Mouse (Mus musculus) splenic B cell, adult 2 months (primary cell): ENCODE results near the gene 3110082I17Rik.

Experiments used
- DNase-seq: peaks from one replicate; pipeline ENCODE4 v3.0.0-alpha.2; 2011; ENCODE audit warnings: low read depth, low spot score
- H3K27me3 ChIP-seq: 2 replicates; pipeline ENCODE4 v1.6.1; 2012; ENCODE audit warnings: mild to moderate bottlenecking, low read length, moderate library complexity, mixed read lengths; ENCODE audit not compliant: control insufficient read depth, poor library complexity, insufficient read depth, severe bottlenecking
- H3K36me3 ChIP-seq: 2 replicates; pipeline ENCODE4 v1.6.1; 2012; ENCODE audit warnings: mild to moderate bottlenecking, low read length, moderate library complexity, mixed read lengths; ENCODE audit not compliant: control insufficient read depth, poor library complexity, insufficient read depth, severe bottlenecking

Gene 3110082I17Rik

GRCm38 (mm10) chr5:139474741-139475140 lies 14.4 kb upstream of the 3110082I17Rik start:
- no peaks in the 10 kb centered on the region for H3K27me3 ChIP-seq
- H3K36me3 ChIP-seq: peaks cover 12% of the 10 kb centered on the region
- no peak for DNase-seq

- DNase-seq: peak; percentile 31
- no peaks in the 10 kb centered on the region for H3K27me3 ChIP-seq
These were observed 7.7 kb upstream of the 3110082I17Rik start for GRCm38 (mm10) chr5:139467998-139468397.

GRCm38 (mm10) chr5:139466801-139467200 lies 6.5 kb upstream of the 3110082I17Rik start:
- Histone ChIP-seq H3K27me3 (no peaks in the 10 kb centered on the region), H3K36me3 (no peaks in the 10 kb centered on the region)
- DNase-seq: no peak

More at GRCm38 (mm10) chr5:139467998-139468397, 7.7 kb upstream of the 3110082I17Rik start:
- peaks cover 3% of the 10 kb centered on the region; the same call in 1 of the 2 replicates for H3K36me3 ChIP-seq

GRCm38 (mm10) chr5:139466373-139466772 lies 6.0 kb upstream of the 3110082I17Rik start:
- DNase-seq: no peak
- H3K36me3 ChIP-seq: no peaks in the 10 kb centered on the region
- H3K27me3 ChIP-seq: no peaks in the 10 kb centered on the region

- no peaks in the 10 kb centered on the region for H3K27me3 ChIP-seq
- DNase-seq: no peak
- no peaks in the 10 kb centered on the region for H3K36me3 ChIP-seq
These were observed 4.5 kb upstream of the 3110082I17Rik start for GRCm38 (mm10) chr5:139464874-139465273.

GRCm38 (mm10) chr5:139459938-139460337 lies 389 bp downstream of the 3110082I17Rik start:
- no peaks in the 10 kb centered on the region for H3K27me3 ChIP-seq

GRCm38 (mm10) chr5:139457241-139457640 lies 3.1 kb downstream of the 3110082I17Rik start:
- no peak for DNase-seq
- no peaks in the 10 kb centered on the region for H3K27me3 ChIP-seq
- no peaks in the 10 kb centered on the region for H3K36me3 ChIP-seq

More at GRCm38 (mm10) chr5:139459938-139460337, 389 bp downstream of the 3110082I17Rik start:
- no peaks in the 10 kb centered on the region for H3K36me3 ChIP-seq
- DNase-seq: no peak

- H3K27me3 ChIP-seq: no peaks in the 10 kb centered on the region
- DNase-seq: no peak
- H3K36me3 ChIP-seq: no peaks in the 10 kb centered on the region
These were observed 5.2 kb downstream of the 3110082I17Rik start for GRCm38 (mm10) chr5:139455166-139455565.

- no peak for DNase-seq
- Histone ChIP-seq H3K27me3 (no peaks in the 10 kb centered on the region), H3K36me3 (no peaks in the 10 kb centered on the region)
These were observed 7.3 kb downstream of the 3110082I17Rik start for GRCm38 (mm10) chr5:139453031-139453430.

GRCm38 (mm10) chr5:139449926-139450325 lies 10.4 kb downstream of the 3110082I17Rik start:
- no peaks in the 10 kb centered on the region for H3K36me3 ChIP-seq
- no peaks in the 10 kb centered on the region for H3K27me3 ChIP-seq
- DNase-seq: peak; percentile 37

GRCm38 (mm10) chr5:139449161-139449791 lies 11.1 kb downstream of the 3110082I17Rik start:
- Histone ChIP-seq H3K27me3 (no peaks in the 10 kb centered on the region), H3K36me3 (no peaks in the 10 kb centered on the region)
- peak; percentile 49 for DNase-seq

GRCm38 (mm10) chr5:139448025-139448424 lies 12.3 kb downstream of the 3110082I17Rik start:
- no peak for DNase-seq
- Histone ChIP-seq H3K27me3 (no peaks in the 10 kb centered on the region), H3K36me3 (no peaks in the 10 kb centered on the region)

GRCm38 (mm10) chr5:139445258-139445657 lies 15.1 kb downstream of the 3110082I17Rik start:
- DNase-seq: no peak
- Histone ChIP-seq H3K27me3 (no peaks in the 10 kb centered on the region), H3K36me3 (no peaks in the 10 kb centered on the region)

GRCm38 (mm10) chr5:139442962-139443361 lies 17.4 kb downstream of the 3110082I17Rik start:
- H3K36me3 ChIP-seq: no peaks in the 10 kb centered on the region
- no peaks in the 10 kb centered on the region for H3K27me3 ChIP-seq
- no peak for DNase-seq

GRCm38 (mm10) chr5:139442428-139442827 lies 17.9 kb downstream of the 3110082I17Rik start:
- H3K36me3 ChIP-seq: no peaks in the 10 kb centered on the region
- DNase-seq: no peak
- H3K27me3 ChIP-seq: no peaks in the 10 kb centered on the region

GRCm38 (mm10) chr5:139441726-139442018 lies 18.7 kb downstream of the 3110082I17Rik start:
- no peaks in the 10 kb centered on the region for H3K36me3 ChIP-seq
- no peak for DNase-seq

More at GRCm38 (mm10) chr5:139441726-139442018, 18.7 kb downstream of the 3110082I17Rik start:
- H3K27me3 ChIP-seq: no peaks in the 10 kb centered on the region
